Mouse (Mus musculus) liver, adult 2 months (tissue): ENCODE data around the gene Gm20388. TPM values are rescaled to one million over a fixed set of nuclear protein-coding genes. Genes with fewer than 3 reads are reported as not detected.

Source experiments
- DNase-seq: peaks from one replicate; pipeline ENCODE4 v3.0.0-alpha.2; 2011; ENCODE audit warnings: low read depth, low spot score; ENCODE audit errors: extremely low read depth
- H3K27ac ChIP-seq: fragments of 200-500 bp; replicated peaks from 2 replicates; pipeline ENCODE4 v1.5.1; 2012; ENCODE audit warnings: low read depth, mild to moderate bottlenecking, control low read depth, inconsistent platforms, low read length; ENCODE audit not compliant: insufficient read depth
- H3K27me3 ChIP-seq: fragments of 200-500 bp; 2 replicates; pipeline ENCODE4 v1.6.1; 2012; ENCODE audit warnings: mild to moderate bottlenecking, moderate library complexity, low read length, inconsistent platforms; ENCODE audit not compliant: control insufficient read depth, insufficient read depth
- H3K36me3 ChIP-seq: fragments of 200-500 bp; 2 replicates; pipeline ENCODE4 v1.6.1; 2012; ENCODE audit warnings: low read length, inconsistent platforms; ENCODE audit not compliant: control insufficient read depth, insufficient read depth
- H3K4me1 ChIP-seq: fragments of 200-500 bp; 2 replicates; pipeline ENCODE4 v1.6.1; 2011; ENCODE audit warnings: low read length; ENCODE audit not compliant: control insufficient read depth, insufficient read depth
- H3K4me3 ChIP-seq: fragments of 200-500 bp; 2 replicates; pipeline ENCODE4 v1.5.1; 2011; ENCODE audit warnings: low read depth, mild to moderate bottlenecking, control low read depth, low read length, moderate library complexity; ENCODE audit not compliant: insufficient read depth
- H3K79me2 ChIP-seq: fragments of 200-500 bp; 2 replicates; pipeline ENCODE4 v1.6.1; 2012; ENCODE audit warnings: inconsistent platforms, mild to moderate bottlenecking, low read length, moderate library complexity; ENCODE audit not compliant: control insufficient read depth, insufficient read depth
- H3K9ac ChIP-seq: fragments of 200-500 bp; 2 replicates; pipeline ENCODE4 v1.6.1; 2012; ENCODE audit warnings: low read depth, mild to moderate bottlenecking, control low read depth, inconsistent platforms, low read length
- CTCF ChIP-seq: fragments of 200-500 bp; IDR thresholded peaks from 2 replicates; pipeline ENCODE4 v1.5.1; 2011; ENCODE audit warnings: low read depth, low read length, control low read depth
- POLR2A ChIP-seq: fragments of 200-500 bp; IDR thresholded peaks from 2 replicates; pipeline ENCODE4 v1.6.1; 2011; ENCODE audit warnings: low read length, control low read depth; ENCODE audit not compliant: insufficient read depth; ENCODE audit errors: extremely low read depth
- WGBS: fragments of 180-500 bp; shearing (Covaris S2); methylation state at CpG from one replicate; pipeline ENCODE4 v1.1.7; 2018; 5-methylcytosine and 5-hydroxymethylcytosine counted together
- polyA plus RNA-seq: library from polyadenylated mRNA; depleted of rRNA; stranded (reverse); fragments of >200 nt; gene quantifications from 2 replicates; pipeline ENCODE4 v1.2.3, GENCODE M21; 2012
- total RNA-seq: library from RNA; depleted of rRNA; stranded (reverse); fragments of >200 nt; gene quantifications from 2 replicates; pipeline ENCODE4 v1.2.3, GENCODE M21; 2014

Gm20388 gene
- total and polyA plus RNA-seq, 2 experiments: 6.4 to 19.9 TPM

DNA sequence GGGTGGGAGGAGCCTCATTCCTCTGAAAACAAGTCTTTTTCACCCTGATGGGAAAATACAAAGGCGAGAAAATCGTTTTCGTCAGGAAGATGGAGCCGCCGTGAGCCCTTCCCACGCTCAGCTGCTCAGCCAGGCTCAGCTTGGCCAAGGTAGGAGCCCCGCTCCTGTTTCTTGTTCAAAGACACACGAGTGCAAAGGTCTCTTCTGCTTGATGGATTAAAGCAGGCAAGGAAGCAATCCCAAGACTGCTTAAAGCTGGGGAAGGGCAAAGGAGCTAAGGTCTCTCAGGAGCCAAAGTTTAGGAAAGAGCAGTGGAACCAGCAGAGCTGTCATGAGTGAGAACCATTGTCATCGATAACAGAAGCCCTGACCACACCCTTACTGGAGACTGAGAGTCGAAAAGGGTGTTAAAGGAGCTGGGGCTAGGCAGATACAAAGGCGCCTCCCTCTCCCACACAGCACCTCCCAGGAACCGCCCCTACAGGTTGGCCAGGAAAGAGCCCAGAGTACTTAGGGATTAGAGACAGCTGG is 3809.9 kb downstream of the Gm20388 start:
- H3K4me3 ChIP-seq: no peak overlapping the region
- H3K36me3 ChIP-seq: no peaks in the 10 kb centered on the region
- no peaks in the 10 kb centered on the region for H3K79me2 ChIP-seq
- no peak for TF ChIP-seq POLR2A
- no peak for TF ChIP-seq CTCF
- no peak overlapping the region for H3K27ac ChIP-seq
- no peak overlapping the region for H3K9ac ChIP-seq
- H3K27me3 ChIP-seq: no peaks in the 10 kb centered on the region
- no peak for DNase-seq
- peaks cover 22% of the 10 kb centered on the region for H3K4me1 ChIP-seq
- WGBS: 55% methylated on average over 12 of the region's 12 CpGs

DNA sequence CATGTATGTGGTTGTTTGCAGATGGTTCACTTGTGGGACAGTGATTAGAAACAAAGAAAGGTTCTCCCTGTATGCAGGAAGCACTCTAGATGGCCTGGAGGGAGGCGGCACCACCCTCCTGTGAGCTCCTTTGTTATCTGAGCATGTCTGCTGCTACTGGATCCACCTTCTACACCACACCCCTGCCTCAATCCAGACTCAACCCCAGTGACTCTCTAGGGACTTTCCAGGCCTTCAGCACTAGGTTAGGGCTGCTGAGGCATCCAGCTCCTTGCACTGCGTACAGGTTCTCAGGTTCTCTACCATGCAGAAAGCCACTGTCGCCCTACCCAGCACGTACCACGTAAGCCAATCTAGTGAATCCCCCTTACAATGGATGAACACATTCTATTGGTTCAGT is 3811.6 kb downstream of the Gm20388 start:
- H3K27ac ChIP-seq: no peak overlapping the region

DNA sequence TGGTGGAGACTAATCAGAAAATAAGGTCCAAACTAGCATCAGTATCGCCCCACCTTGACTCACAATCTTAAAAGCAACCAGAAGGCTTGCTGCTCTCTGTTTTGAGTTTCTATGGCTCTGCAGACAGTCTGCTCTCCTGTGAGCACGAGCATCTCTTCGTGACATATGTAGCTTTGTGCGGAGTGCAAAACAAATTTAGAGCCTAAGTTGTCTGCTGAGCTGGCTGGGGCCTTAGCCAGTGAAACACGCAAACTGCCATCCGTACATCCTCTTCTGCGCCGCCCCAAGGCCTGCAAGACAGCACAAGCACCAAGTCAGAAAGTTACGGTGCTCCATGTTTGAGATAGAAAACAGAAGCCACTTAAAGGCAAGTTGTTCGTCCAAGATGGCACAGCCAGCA is 3814.1 kb downstream of the Gm20388 start:
- no peaks in the 10 kb centered on the region; the same call in 1 of the 2 replicates for H3K27me3 ChIP-seq
- H3K4me1 ChIP-seq: no peaks in the 10 kb centered on the region
- no peak for DNase-seq
- no peaks in the 10 kb centered on the region for H3K79me2 ChIP-seq
- whole genome bisulfite sequencing: 95% methylated on average over 10 of the region's 10 CpGs
- H3K4me3 ChIP-seq: no peak overlapping the region
- H3K27ac ChIP-seq: no peak overlapping the region
- no peak overlapping the region for H3K9ac ChIP-seq
- TF ChIP-seq POLR2A (no peak), CTCF (no peak)
- no peaks in the 10 kb centered on the region for H3K36me3 ChIP-seq

More for the DNA sequence above, 3811.6 kb downstream of the Gm20388 start:
- no peak overlapping the region for H3K9ac ChIP-seq
- H3K36me3 ChIP-seq: no peaks in the 10 kb centered on the region
- H3K4me1 ChIP-seq: peaks cover 7% of the 10 kb centered on the region
- no peak overlapping the region for H3K4me3 ChIP-seq
- TF ChIP-seq CTCF: no peak
- TF ChIP-seq POLR2A: no peak
- no peaks in the 10 kb centered on the region for H3K79me2 ChIP-seq
- WGBS: 97% methylated on average over 5 of the region's 5 CpGs
- DNase-seq: no peak
- H3K27me3 ChIP-seq: no peaks in the 10 kb centered on the region

DNA sequence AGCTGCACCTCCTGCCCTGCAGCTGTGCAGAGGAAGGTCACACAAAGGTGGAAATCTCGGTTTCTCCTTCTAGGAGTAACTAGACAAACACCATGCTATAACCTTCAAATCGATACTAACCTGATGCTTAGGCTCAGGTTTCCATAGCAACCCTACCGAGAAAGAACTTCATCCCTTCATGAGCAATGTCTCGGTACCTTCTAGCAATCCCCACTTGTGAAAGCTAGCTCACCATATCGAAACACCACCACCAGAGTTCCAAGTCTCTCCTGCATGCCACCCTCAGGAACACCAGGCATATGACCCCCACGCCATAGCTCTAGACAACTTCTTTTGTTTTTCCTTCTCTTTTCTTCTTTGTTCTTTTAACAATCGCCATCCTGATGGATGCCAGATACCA is 3814.6 kb downstream of the Gm20388 start:
- no peaks in the 10 kb centered on the region for H3K79me2 ChIP-seq
- H3K4me3 ChIP-seq: no peak overlapping the region
- 87% methylated on average over 7 of the region's 7 CpGs for WGBS
- no peak overlapping the region for H3K27ac ChIP-seq
- no peaks in the 10 kb centered on the region for H3K4me1 ChIP-seq
- no peak for TF ChIP-seq POLR2A
- TF ChIP-seq CTCF: no peak
- no peak for DNase-seq
- H3K27me3 ChIP-seq: no peaks in the 10 kb centered on the region; the same call in 1 of the 2 replicates
- no peak overlapping the region for H3K9ac ChIP-seq
- H3K36me3 ChIP-seq: no peaks in the 10 kb centered on the region

DNA sequence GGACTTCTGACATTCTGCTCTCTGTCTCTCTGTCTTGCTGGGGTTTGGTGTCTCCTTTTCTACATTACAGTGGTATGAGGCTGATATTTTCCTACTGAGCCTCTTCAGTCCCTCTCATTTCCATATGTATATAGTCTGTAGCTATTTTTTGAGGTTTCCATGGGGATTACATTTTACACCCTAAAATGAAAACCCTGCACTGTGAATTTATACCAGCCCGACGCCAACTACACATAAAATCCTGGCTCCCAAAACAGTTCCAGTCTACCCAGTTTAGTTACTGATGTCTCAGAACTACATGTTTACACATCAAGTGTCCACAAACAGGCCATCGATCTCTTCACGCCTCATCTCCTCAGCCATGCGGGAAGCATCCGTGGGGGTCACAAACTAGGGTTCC is 3816.1 kb downstream of the Gm20388 start:
- 50% methylated on average over 6 of the region's 6 CpGs for WGBS
- DNase-seq: peak; percentile 29
- H3K4me1 ChIP-seq: no peaks in the 10 kb centered on the region
- no peak for TF ChIP-seq CTCF
- TF ChIP-seq POLR2A: no peak
- H3K27ac ChIP-seq: no peak overlapping the region
- no peaks in the 10 kb centered on the region for H3K79me2 ChIP-seq
- no peak overlapping the region for H3K4me3 ChIP-seq
- no peaks in the 10 kb centered on the region for H3K36me3 ChIP-seq
- H3K27me3 ChIP-seq: no peaks in the 10 kb centered on the region; the same call in 1 of the 2 replicates
- H3K9ac ChIP-seq: no peak overlapping the region

DNA sequence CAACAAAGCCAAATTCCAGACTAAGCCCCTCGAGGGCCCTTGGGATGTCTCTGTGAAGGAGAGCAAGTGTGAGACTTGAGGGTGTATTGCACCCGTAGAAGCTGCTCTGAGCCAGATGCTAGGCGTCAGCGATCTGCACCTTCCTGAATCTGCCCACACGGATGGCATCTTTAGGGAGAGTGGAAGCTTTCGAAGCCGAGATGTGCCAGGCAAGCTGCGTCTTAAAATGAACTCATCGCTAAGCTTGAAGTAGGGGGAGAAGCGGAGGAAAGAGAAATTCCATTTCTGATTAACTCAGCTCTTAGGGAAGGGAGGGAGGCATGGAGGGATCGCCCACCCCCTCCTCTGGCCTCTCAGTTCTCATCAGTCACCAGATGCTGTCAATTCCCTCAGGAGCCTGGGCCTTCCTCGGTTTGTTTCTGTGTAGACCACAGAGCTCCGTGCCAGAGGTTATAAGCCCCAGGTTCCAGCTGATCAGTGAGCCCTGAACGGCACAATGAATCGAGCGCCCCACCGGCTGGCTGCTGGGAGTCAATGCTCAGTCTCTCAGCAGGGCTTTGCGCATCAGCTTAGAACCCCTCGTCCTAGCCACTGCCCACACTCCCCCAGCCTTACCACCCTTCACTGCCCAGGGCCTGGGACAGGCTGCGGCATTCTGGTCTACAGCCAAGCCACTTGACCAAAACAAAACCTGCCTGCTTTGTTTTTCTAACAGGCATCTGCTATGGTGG is 3818.6 kb downstream of the Gm20388 start:
- Histone ChIP-seq H3K4me3 (no peak overlapping the region), H3K9ac (no peak overlapping the region), H3K79me2 (no peaks in the 10 kb centered on the region), H3K36me3 (no peaks in the 10 kb centered on the region), H3K27me3 (no peaks in the 10 kb centered on the region; the same call in 1 of the 2 replicates), H3K4me1 (no peaks in the 10 kb centered on the region), H3K27ac (no peak overlapping the region)
- TF ChIP-seq CTCF (no peak), POLR2A (no peak)
- no peak for DNase-seq
- 57% methylated on average over 20 of the region's 20 CpGs for WGBS
